12 mouse cellular contexts compared by ENCODE assay signal in the genomic region with DNA sequence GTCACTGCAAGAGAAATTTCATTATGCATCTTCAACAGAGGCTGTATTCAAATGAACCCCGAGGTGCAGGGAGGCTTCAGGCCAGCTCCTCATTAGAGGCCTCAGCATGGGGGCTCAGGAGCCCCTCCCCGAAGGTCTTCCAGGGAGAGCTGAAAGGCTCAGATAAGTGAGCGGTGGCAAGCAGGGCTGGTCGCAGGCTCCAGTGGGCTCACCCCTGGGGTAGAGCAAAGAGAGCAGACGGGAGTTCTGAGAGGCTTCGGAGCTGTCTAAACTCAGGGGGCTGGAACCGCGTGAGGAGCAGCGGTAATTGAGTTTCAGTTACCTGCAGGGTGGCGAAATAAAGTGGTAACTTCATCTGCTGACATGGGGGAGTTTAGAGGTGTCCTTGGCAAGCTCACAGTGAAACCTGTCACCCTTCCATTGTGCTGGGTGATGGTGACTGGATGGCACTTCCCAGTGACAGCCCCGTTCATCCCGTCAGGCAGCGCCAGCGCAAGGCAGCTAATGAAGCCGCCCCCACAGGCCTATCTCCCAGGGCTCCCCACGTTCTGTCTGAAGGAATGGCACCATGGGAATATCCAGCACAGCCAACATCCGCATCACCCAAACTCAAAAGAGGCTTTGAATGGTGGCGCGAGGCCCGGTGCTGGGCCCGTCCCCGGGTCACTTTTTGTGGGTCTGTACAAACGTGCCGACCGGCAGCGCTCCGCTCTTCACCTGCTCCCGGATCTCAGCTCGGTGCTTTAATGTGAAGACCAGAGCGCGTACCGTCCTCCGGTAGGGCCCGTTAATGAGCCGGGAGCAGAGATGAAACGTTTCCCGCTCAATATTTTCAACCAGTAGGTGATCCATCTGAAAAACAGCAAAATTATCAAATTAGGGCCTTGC. TPM values are rescaled to one million over a fixed set of nuclear protein-coding genes. Genes with fewer than 3 reads are reported as not detected.
DNase-seq lines count a peak whose midpoint lies in the region; ATAC-seq lines count a peak whose summit lies in the region.
"Had no signal": no experiment of that assay in that cellular context is flagged by ENCODE, and none has a peak within 500 bp of the region (broad histone marks: within the 10 kb centered on the region; RNA-seq: fewer than 3 reads in every experiment).

No protein-coding gene starts in this region.

- ATAC-seq in hindbrain, embryonic 11.5 days (ENCODE audit: low FRiP score): peak; percentile 42; the same call in 1 of the 2 replicates
- ATAC-seq in midbrain, embryonic 14.5 days (ENCODE audit: low FRiP score, low TSS enrichment): peak; percentile 59

- peak overlapping the region; percentile 37; the same call in 1 of the 2 replicates for H3K27ac ChIP-seq in heart, embryonic 10.5 days
- no peak overlapping the region for H3K27ac ChIP-seq in hindbrain, embryonic 11.5 days (ENCODE audit: low read depth, low read length)
- peak overlapping the region; percentile 83 for H3K27ac ChIP-seq in midbrain, embryonic 14.5 days (replicated peaks; ENCODE audit: low read depth, low read length)

- peaks cover 73% of the 10 kb centered on the region for H3K4me1 ChIP-seq in heart, embryonic 10.5 days
- H3K4me1 ChIP-seq in hindbrain, embryonic 11.5 days (replicated peaks; ENCODE audit: control insufficient read depth, insufficient read depth, low read length): peaks cover 11% of the 10 kb centered on the region
- peaks cover 32% of the 10 kb centered on the region for H3K4me1 ChIP-seq in midbrain, embryonic 14.5 days (ENCODE audit: control insufficient read depth, insufficient read depth, low read length)

- no peaks in the 10 kb centered on the region for H3K9me3 ChIP-seq in heart, embryonic 10.5 days
- H3K9me3 ChIP-seq in hindbrain, embryonic 11.5 days (ENCODE audit: control insufficient read depth, low read length): no peaks in the 10 kb centered on the region
- H3K9me3 ChIP-seq in midbrain, embryonic 14.5 days (ENCODE audit: control insufficient read depth, low read length): no peaks in the 10 kb centered on the region

- no peak overlapping the region for H3K4me2 ChIP-seq in hindbrain, embryonic 11.5 days (replicated peaks; ENCODE audit: low read depth, low read length)
- H3K4me2 ChIP-seq in midbrain, embryonic 14.5 days (ENCODE audit: low read length): peak overlapping the region; percentile 24

- intact Hi-C loops in heart, postnatal 14 days (cut with DNase I): no loop called here

- H3K27me3 ChIP-seq in heart, embryonic 10.5 days (ENCODE audit: insufficient read depth, poor library complexity, severe bottlenecking): peaks cover 15% of the 10 kb centered on the region; the same call in 1 of the 2 replicates
- H3K27me3 ChIP-seq in hindbrain, embryonic 11.5 days (ENCODE audit: control insufficient read depth, insufficient read depth, low read length): no peaks in the 10 kb centered on the region
- H3K27me3 ChIP-seq in midbrain, embryonic 14.5 days (ENCODE audit: control insufficient read depth, insufficient read depth, low read length): no peaks in the 10 kb centered on the region

- no peak overlapping the region for H3K9ac ChIP-seq in hindbrain, embryonic 11.5 days (ENCODE audit: low read depth, low read length)
- H3K9ac ChIP-seq in midbrain, embryonic 14.5 days (replicated peaks; ENCODE audit: low read length): peak overlapping the region; percentile 34; the same call in 1 of the 2 replicates

- peaks cover 10% of the 10 kb centered on the region; the same call in 1 of the 2 replicates for H3K36me3 ChIP-seq in heart, embryonic 10.5 days
- H3K36me3 ChIP-seq in hindbrain, embryonic 11.5 days (ENCODE audit: control insufficient read depth, insufficient read depth, low read length): no peaks in the 10 kb centered on the region
- H3K36me3 ChIP-seq in midbrain, embryonic 14.5 days (ENCODE audit: control insufficient read depth, insufficient read depth, low read length): no peaks in the 10 kb centered on the region

- 37% methylated on average over 37 of the region's 37 CpGs for WGBS in heart, embryonic 10.5 days
- WGBS in hindbrain, embryonic 11.5 days: 38% methylated on average over 37 of the region's 37 CpGs
- 18% methylated on average over 37 of the region's 37 CpGs for WGBS in midbrain, embryonic 14.5 days

- no peak for DNase-seq in heart, embryonic 10.5 days (ENCODE audit: low spot score)
- DNase-seq in heart, postnatal 14 days: no peak
- DNase-seq in brain, adult 2 months (ENCODE audit: low read depth, low spot score): peak; percentile 35
- DNase-seq in hindbrain, embryonic 11.5 days (ENCODE audit: low spot score): peak; percentile 35
- peak; percentile 70 for DNase-seq in midbrain, embryonic 14.5 days
- DNase-seq in right cerebral cortex, adult 18-20 months: no peak
- no peak for DNase-seq in testis, postnatal 14 days (ENCODE audit: low spot score)
- DNase-seq in embryo, embryonic 10.5 days (ENCODE audit: low spot score): no peak
- DNase-seq: cerebellum, adult 9-11 months; spleen, adult 18-20 months had no signal

- 0 out of 2 replicates have a peak overlapping the region, but pooled peaks have one; percentile 5 for H3K4me3 ChIP-seq in heart, embryonic 10.5 days
- no peak overlapping the region for H3K4me3 ChIP-seq in hindbrain, embryonic 11.5 days (ENCODE audit: low read depth, low read length)
- no peak overlapping the region for H3K4me3 ChIP-seq in midbrain, embryonic 14.5 days (replicated peaks; ENCODE audit: low read depth, low read length)

RNA-seq across cellular contexts. Expression of a gene that starts 39.0 kb away (rescaled TPM):
- polyA plus RNA-seq in heart, embryonic 10.5 days (2016; fragmentation: Nextera tagmentation; extraction: Ambion mirVana): 292 and 299 TPM in 2 replicates
- total RNA-seq in heart, postnatal 14 days (2021): 100 to 1,000 TPM; 149 to 155 TPM
- 387 and 390 TPM in 2 replicates for polyA plus RNA-seq in hindbrain, embryonic 11.5 days (2014; fragmentation: Nextera tagmentation; extraction: Ambion mirVana)
- 334 and 361 TPM in 2 replicates for polyA plus RNA-seq in midbrain, embryonic 14.5 days (2014; fragmentation: Nextera tagmentation; extraction: Ambion mirVana)

RNA-seq across cellular contexts. Expression of a gene that starts 39.7 kb away (rescaled TPM):
- 17.8 and 21.3 TPM in 2 replicates for polyA plus RNA-seq in heart, embryonic 10.5 days (2016; fragmentation: Nextera tagmentation; extraction: Ambion mirVana)
- total RNA-seq in heart, postnatal 14 days (2021): 10 to 100 TPM; 11.8 to 12.5 TPM
- 21.1 and 26.4 TPM in 2 replicates for polyA plus RNA-seq in hindbrain, embryonic 11.5 days (2014; fragmentation: Nextera tagmentation; extraction: Ambion mirVana)
- polyA plus RNA-seq in midbrain, embryonic 14.5 days (2014; fragmentation: Nextera tagmentation; extraction: Ambion mirVana): 15.0 and 18.7 TPM in 2 replicates

RNA-seq across cellular contexts. Expression of a gene that starts 42.5 kb away (rescaled TPM):
- polyA plus RNA-seq in heart, embryonic 10.5 days (2016; fragmentation: Nextera tagmentation; extraction: Ambion mirVana): not detected in 2 replicates
- total RNA-seq in heart, postnatal 14 days (2021): not detected
- polyA plus RNA-seq in hindbrain, embryonic 11.5 days (2014; fragmentation: Nextera tagmentation; extraction: Ambion mirVana): 0.13 and 0.20 TPM in 2 replicates
- 0.08 TPM in 1 of 2 replicates, not detected in the other for polyA plus RNA-seq in midbrain, embryonic 14.5 days (2014; fragmentation: Nextera tagmentation; extraction: Ambion mirVana)
- total RNA-seq: adrenal gland, adult 18-20 months had no signal
- polyA plus RNA-seq: heart, embryonic 14.5 days had no signal

Comparison
In these comparisons a context has a peak if more than half of its experiments do, and no peak if none do; other contexts are left out.
1. DNase-seq: peak in brain, adult 2 months (single experiment), hindbrain, embryonic 11.5 days (single experiment) and midbrain, embryonic 14.5 days (single experiment); none in heart, embryonic 10.5 days (single experiment), heart, postnatal 14 days (0 of 2), right cerebral cortex, adult 18-20 months (single experiment), testis, postnatal 14 days (single experiment) and embryo, embryonic 10.5 days (single experiment).